ENCODE assay signal across 11 mouse cellular contexts in genomic region chr1:58993723-58994122, GRCm38 (mm10). TPM values are rescaled to one million over a fixed set of nuclear protein-coding genes. Genes with fewer than 3 reads are reported as not detected.
A peak's percentile ranks its signal among the peaks of the same experiment; 100 is the strongest.
DNase-seq lines count a peak whose midpoint lies in the region; ATAC-seq and TF ChIP-seq lines count a peak whose summit lies in the region.
"Had no signal": no experiment of that assay in that cellular context is flagged by ENCODE, and none has a peak within 500 bp of the region (broad histone marks: within the 10 kb centered on the region; RNA-seq: fewer than 3 reads in every experiment).

No protein-coding gene starts in this region.

- H3K9ac ChIP-seq in hindbrain, postnatal 0 days (replicated peaks; ENCODE audit: low read length): no peak overlapping the region
- no peak overlapping the region for H3K9ac ChIP-seq in hindbrain, embryonic 13.5 days
- H3K9ac ChIP-seq in midbrain, embryonic 16.5 days (ENCODE audit: low read depth, low read length): no peak overlapping the region
- H3K9ac ChIP-seq in midbrain, embryonic 11.5 days (ENCODE audit: low read length): no peak overlapping the region
- H3K9ac ChIP-seq in stomach, postnatal 0 days (ENCODE audit: low read length): no peak overlapping the region
- H3K9ac ChIP-seq: limb, embryonic 12.5 days had no signal

- TF ChIP-seq EP300 in stomach, postnatal 0 days (optimal IDR thresholded peaks at IDR 0.05): no peak

- no peak for TF ChIP-seq POLR2A in brain, embryonic 14.5 days (IDR thresholded peaks at IDR 0.05; ENCODE audit: borderline replicate concordance, extremely low read depth, insufficient read depth, insufficient read length, poor library complexity, severe bottlenecking)

- no peaks in the 10 kb centered on the region for H3K4me1 ChIP-seq in hindbrain, postnatal 0 days (ENCODE audit: insufficient read depth, low read length)
- no peaks in the 10 kb centered on the region for H3K4me1 ChIP-seq in hindbrain, embryonic 13.5 days (replicated peaks)
- no peaks in the 10 kb centered on the region for H3K4me1 ChIP-seq in midbrain, embryonic 16.5 days (ENCODE audit: control insufficient read depth, insufficient read depth, low read length)
- H3K4me1 ChIP-seq in midbrain, embryonic 11.5 days (ENCODE audit: control insufficient read depth, insufficient read depth, low read length): no peaks in the 10 kb centered on the region
- H3K4me1 ChIP-seq in stomach, postnatal 0 days (replicated peaks; ENCODE audit: control insufficient read depth, insufficient read depth): no peaks in the 10 kb centered on the region
- H3K4me1 ChIP-seq: limb, embryonic 12.5 days had no signal

- H3K27me3 ChIP-seq in hindbrain, postnatal 0 days (ENCODE audit: insufficient read depth, low read length): no peaks in the 10 kb centered on the region
- H3K27me3 ChIP-seq in hindbrain, embryonic 13.5 days: no peaks in the 10 kb centered on the region
- H3K27me3 ChIP-seq in midbrain, embryonic 16.5 days (ENCODE audit: control insufficient read depth, insufficient read depth, low read depth, low read length): no peaks in the 10 kb centered on the region
- H3K27me3 ChIP-seq in midbrain, embryonic 11.5 days (ENCODE audit: control insufficient read depth, insufficient read depth, low read length): no peaks in the 10 kb centered on the region
- H3K27me3 ChIP-seq in stomach, postnatal 0 days (ENCODE audit: control insufficient read depth, insufficient read depth, low read length): no peaks in the 10 kb centered on the region
- H3K27me3 ChIP-seq: limb, embryonic 12.5 days had no signal

- H3K36me3 ChIP-seq in hindbrain, postnatal 0 days (ENCODE audit: insufficient read depth, low read length): peaks cover 17% of the 10 kb centered on the region
- peaks cover 52% of the 10 kb centered on the region for H3K36me3 ChIP-seq in hindbrain, embryonic 13.5 days
- peaks cover 21% of the 10 kb centered on the region for H3K36me3 ChIP-seq in midbrain, embryonic 16.5 days (ENCODE audit: control insufficient read depth, insufficient read depth, low read length)
- no peaks in the 10 kb centered on the region for H3K36me3 ChIP-seq in midbrain, embryonic 11.5 days (ENCODE audit: control insufficient read depth, insufficient read depth, low read length)
- peaks cover 11% of the 10 kb centered on the region for H3K36me3 ChIP-seq in stomach, postnatal 0 days (ENCODE audit: control insufficient read depth, insufficient read depth, low read length)

- ATAC-seq in hindbrain, postnatal 0 days: no peak
- no peak for ATAC-seq in hindbrain, embryonic 13.5 days (ENCODE audit: low FRiP score)
- peak; percentile 60; the same call in 1 of the 2 replicates for ATAC-seq in midbrain, embryonic 16.5 days
- no peak for ATAC-seq in midbrain, embryonic 11.5 days (ENCODE audit: low FRiP score)
- no peak for ATAC-seq in stomach, postnatal 0 days (ENCODE audit: low FRiP score, low TSS enrichment)
- ATAC-seq in granulocyte monocyte progenitor cell, adult 5-6 weeks (replicated peaks; ENCODE audit: poor library complexity, severe bottlenecking): no peak

- peak; percentile 50 for DNase-seq in hindbrain, postnatal 0 days (ENCODE audit: low spot score)
- DNase-seq in midbrain, embryonic 11.5 days (ENCODE audit: low spot score, missing footprints): no peak
- DNase-seq in brain, embryonic 14.5 days (ENCODE audit: low read depth): peak; percentile 40
- no peak for DNase-seq in stomach, postnatal 0 days (ENCODE audit: low spot score)
- no peak for DNase-seq in layer of hippocampus, adult 8-10 months (ENCODE audit: low spot score in 2 of 2)
- DNase-seq: adrenal gland, postnatal 25 days; lung, postnatal 14 days had no signal

- H3K27ac ChIP-seq in hindbrain, postnatal 0 days: no peak overlapping the region
- H3K27ac ChIP-seq in hindbrain, embryonic 13.5 days: no peak overlapping the region
- H3K27ac ChIP-seq in midbrain, embryonic 16.5 days (ENCODE audit: low read length): no peak overlapping the region
- no peak overlapping the region for H3K27ac ChIP-seq in midbrain, embryonic 11.5 days (ENCODE audit: low read depth, low read length)
- H3K27ac ChIP-seq in stomach, postnatal 0 days (replicated peaks): no peak overlapping the region
- H3K27ac ChIP-seq: limb, embryonic 12.5 days had no signal

- no peak overlapping the region for H3K4me2 ChIP-seq in hindbrain, postnatal 0 days (ENCODE audit: low read depth, low read length)
- H3K4me2 ChIP-seq in hindbrain, embryonic 13.5 days: no peak overlapping the region
- H3K4me2 ChIP-seq in midbrain, embryonic 16.5 days (ENCODE audit: low read length): no peak overlapping the region
- no peak overlapping the region for H3K4me2 ChIP-seq in midbrain, embryonic 11.5 days
- H3K4me2 ChIP-seq in stomach, postnatal 0 days (replicated peaks; ENCODE audit: low read depth): no peak overlapping the region
- H3K4me2 ChIP-seq: limb, embryonic 12.5 days had no signal

- H3K9me3 ChIP-seq in hindbrain, postnatal 0 days (ENCODE audit: low read length): no peaks in the 10 kb centered on the region
- no peaks in the 10 kb centered on the region for H3K9me3 ChIP-seq in hindbrain, embryonic 13.5 days
- no peaks in the 10 kb centered on the region for H3K9me3 ChIP-seq in midbrain, embryonic 16.5 days (replicated peaks; ENCODE audit: control insufficient read depth, low read length, poor library complexity, severe bottlenecking)
- H3K9me3 ChIP-seq in midbrain, embryonic 11.5 days (ENCODE audit: control insufficient read depth, low read length): no peaks in the 10 kb centered on the region
- H3K9me3 ChIP-seq in stomach, postnatal 0 days (ENCODE audit: control insufficient read depth, low read length): no peaks in the 10 kb centered on the region
- H3K9me3 ChIP-seq: limb, embryonic 12.5 days had no signal

- TF ChIP-seq CTCF in hindbrain, postnatal 0 days (IDR thresholded peaks at IDR 0.05; ENCODE audit: low read depth): peak; percentile 47
- TF ChIP-seq CTCF in brain, embryonic 14.5 days (IDR thresholded peaks at IDR 0.05; ENCODE audit: borderline replicate concordance, extremely low read depth, insufficient read depth, insufficient read length): no peak
- TF ChIP-seq CTCF in stomach, postnatal 0 days (IDR thresholded peaks at IDR 0.05; ENCODE audit: low read depth): peak; percentile 54

- WGBS in hindbrain, postnatal 0 days: 10% methylated on average over 1 of the region's 1 CpGs
- WGBS in hindbrain, embryonic 13.5 days: 30% methylated on average over 1 of the region's 1 CpGs
- 5% methylated on average over 1 of the region's 1 CpGs for WGBS in midbrain, embryonic 16.5 days
- WGBS in midbrain, embryonic 11.5 days: 23% methylated on average over 1 of the region's 1 CpGs
- WGBS in stomach, postnatal 0 days: 15% methylated on average over 1 of the region's 1 CpGs

- H3K4me3 ChIP-seq in hindbrain, postnatal 0 days (ENCODE audit: low read length): no peak overlapping the region
- no peak overlapping the region for H3K4me3 ChIP-seq in hindbrain, embryonic 13.5 days
- H3K4me3 ChIP-seq in midbrain, embryonic 16.5 days (ENCODE audit: low read depth, low read length): no peak overlapping the region
- H3K4me3 ChIP-seq in midbrain, embryonic 11.5 days (ENCODE audit: low read depth, low read length): no peak overlapping the region
- H3K4me3 ChIP-seq in stomach, postnatal 0 days (ENCODE audit: low read depth, low read length): no peak overlapping the region
- H3K4me3 ChIP-seq: limb, embryonic 12.5 days had no signal

RNA-seq across cellular contexts. Expression of gene Stradb, which starts 20.4 kb away (rescaled TPM):
- 33.0 and 42.9 TPM in 2 replicates for total RNA-seq in hindbrain, postnatal 0 days (2014; rRNA removed)
- 85.6 and 95.5 TPM in 2 replicates for polyA plus RNA-seq in hindbrain, postnatal 0 days (2015; fragmentation: Nextera tagmentation; extraction: Ambion mirVana)
- 84.7 and 85.4 TPM in 2 replicates for polyA plus RNA-seq in hindbrain, embryonic 13.5 days (2015; fragmentation: Nextera tagmentation; extraction: Ambion mirVana)
- 112 and 124 TPM in 2 replicates for polyA plus RNA-seq in midbrain, embryonic 16.5 days (2015; fragmentation: Nextera tagmentation; extraction: Ambion mirVana)
- 35.1 and 36.9 TPM in 2 replicates for polyA plus RNA-seq in midbrain, embryonic 11.5 days (2014; fragmentation: Nextera tagmentation; extraction: Ambion mirVana)
- 43.0 and 45.4 TPM in 2 replicates for polyA plus RNA-seq in brain, embryonic 14.5 days (2012; rRNA removed)
- polyA plus RNA-seq in stomach, postnatal 0 days (2015; fragmentation: Nextera tagmentation; extraction: Ambion mirVana): 17.4 and 18.5 TPM in 2 replicates
- total RNA-seq in granulocyte monocyte progenitor cell, adult 5-6 weeks (2014; fragmentation: Nextera tagmentation): 15.4 and 15.5 TPM in 2 replicates
- 8.7 and 16.2 TPM in 2 replicates for total RNA-seq in granulocyte monocyte progenitor cell, adult 5-6 weeks (2017)
- total RNA-seq in layer of hippocampus, adult 8-10 months (2022): 10 to 100 TPM; 29.0 to 40.0 (median 38.1) TPM

RNA-seq across cellular contexts. Expression of gene Trak2, which starts 20.5 kb away (rescaled TPM):
- 44.7 and 72.1 TPM in 2 replicates for total RNA-seq in hindbrain, postnatal 0 days (2014; rRNA removed)
- polyA plus RNA-seq in hindbrain, postnatal 0 days (2015; fragmentation: Nextera tagmentation; extraction: Ambion mirVana): 14.7 and 15.7 TPM in 2 replicates
- polyA plus RNA-seq in hindbrain, embryonic 13.5 days (2015; fragmentation: Nextera tagmentation; extraction: Ambion mirVana): 15.8 and 18.7 TPM in 2 replicates
- polyA plus RNA-seq in midbrain, embryonic 16.5 days (2015; fragmentation: Nextera tagmentation; extraction: Ambion mirVana): 17.3 and 17.6 TPM in 2 replicates
- 11.1 and 12.5 TPM in 2 replicates for polyA plus RNA-seq in midbrain, embryonic 11.5 days (2014; fragmentation: Nextera tagmentation; extraction: Ambion mirVana)
- polyA plus RNA-seq in brain, embryonic 14.5 days (2012; rRNA removed): 19.2 and 26.4 TPM in 2 replicates
- 7.3 and 8.7 TPM in 2 replicates for polyA plus RNA-seq in stomach, postnatal 0 days (2015; fragmentation: Nextera tagmentation; extraction: Ambion mirVana)
- 14.5 and 20.0 TPM in 2 replicates for total RNA-seq in granulocyte monocyte progenitor cell, adult 5-6 weeks (2014; fragmentation: Nextera tagmentation)
- total RNA-seq in granulocyte monocyte progenitor cell, adult 5-6 weeks (2017): 18.6 and 20.1 TPM in 2 replicates
- 100 to 1,000 TPM; 107 to 129 (median 113) TPM for total RNA-seq in layer of hippocampus, adult 8-10 months (2022)

Comparison
In these comparisons a context has a peak if more than half of its experiments do, and no peak if none do; other contexts are left out.
1. DNase-seq: peak in hindbrain, postnatal 0 days (single experiment) and brain, embryonic 14.5 days (single experiment); none in midbrain, embryonic 11.5 days (single experiment), stomach, postnatal 0 days (single experiment) and layer of hippocampus, adult 8-10 months (0 of 2).